Mouse (Mus musculus) ovary, adult 18-20 months (tissue): ENCODE measurements around the gene Rilp.
"Not testable (repeated sequence)": the region's sequence is repeated elsewhere in the genome, so short reads cannot be mapped to it uniquely, and the experiment has no call there.

ENCODE experiments used
- DNase-seq: peaks from one replicate; pipeline ENCODE4 v3.0.0; 2022; ENCODE audit warnings: low spot score, mixed read lengths

Gene Rilp

DNA sequence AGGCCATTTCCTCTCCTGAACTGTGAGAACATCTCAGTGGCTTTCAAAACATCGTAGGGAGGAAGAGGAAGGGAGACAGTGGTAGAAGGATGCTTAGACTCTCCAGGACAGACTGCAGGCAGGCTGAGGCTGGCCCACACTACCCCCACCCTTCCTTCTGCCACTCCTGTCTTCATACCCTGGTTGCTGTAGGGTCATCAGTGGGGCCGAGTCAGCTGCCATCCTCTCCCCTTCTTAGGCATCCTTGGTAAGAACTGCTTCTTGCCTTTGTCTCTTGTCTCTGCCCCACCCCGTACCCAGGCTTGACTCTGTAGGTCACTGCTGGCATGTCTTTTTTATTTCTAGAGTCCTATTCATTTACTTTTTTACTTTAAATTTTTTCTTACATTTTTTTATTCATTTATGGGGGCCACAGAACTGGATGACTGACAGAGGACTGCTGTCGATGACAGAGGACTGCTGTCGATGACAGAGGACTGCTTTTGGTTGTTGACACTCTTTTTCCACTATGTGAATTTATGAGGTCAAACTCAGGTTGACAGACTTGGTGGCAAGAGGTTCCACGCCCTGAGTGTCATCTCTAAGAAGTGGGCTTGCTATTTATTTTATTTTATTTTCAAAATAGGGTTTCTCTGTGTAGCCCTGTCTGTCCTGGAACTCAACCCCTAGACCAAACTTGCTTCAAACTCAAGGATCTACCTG lies 23.6 kb downstream of the Rilp start:
- no peak for DNase-seq

DNA sequence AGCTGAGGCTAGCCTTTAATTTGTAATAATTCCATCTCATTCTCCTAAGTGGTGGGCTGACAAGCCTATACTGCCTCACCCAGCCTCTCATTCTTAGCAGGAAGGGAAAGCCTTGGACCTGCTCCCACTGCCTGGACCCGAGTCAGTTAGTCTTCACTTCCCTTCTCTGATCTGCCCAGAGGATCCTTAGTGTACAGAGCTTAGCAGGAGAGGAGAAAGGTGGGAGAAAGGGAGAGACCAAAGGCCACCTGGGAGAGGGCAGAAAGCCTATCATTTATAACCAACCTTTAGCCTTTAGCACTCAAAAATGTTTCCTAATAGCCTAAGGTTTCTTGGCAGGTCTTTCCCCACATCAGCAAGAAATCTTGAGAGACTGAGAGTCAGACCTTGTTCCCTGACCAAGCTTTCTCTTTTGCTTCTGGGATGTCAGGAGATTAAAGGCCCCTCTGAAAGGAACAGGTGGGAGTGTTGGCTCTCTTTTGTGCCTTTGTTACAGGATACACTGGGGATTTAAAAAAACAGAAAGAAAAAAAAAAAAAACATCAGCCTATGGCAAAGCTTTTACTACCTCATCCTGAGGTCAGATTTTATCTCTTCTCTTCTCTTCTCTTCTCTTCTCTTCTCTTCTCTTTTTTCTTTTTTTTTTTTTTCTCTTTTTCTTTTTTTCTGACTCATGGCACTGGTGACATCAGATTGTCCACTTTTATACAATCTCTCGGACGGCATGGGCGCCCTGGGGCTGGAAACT lies 24.6 kb downstream of the Rilp start:
- no peak for DNase-seq

DNA sequence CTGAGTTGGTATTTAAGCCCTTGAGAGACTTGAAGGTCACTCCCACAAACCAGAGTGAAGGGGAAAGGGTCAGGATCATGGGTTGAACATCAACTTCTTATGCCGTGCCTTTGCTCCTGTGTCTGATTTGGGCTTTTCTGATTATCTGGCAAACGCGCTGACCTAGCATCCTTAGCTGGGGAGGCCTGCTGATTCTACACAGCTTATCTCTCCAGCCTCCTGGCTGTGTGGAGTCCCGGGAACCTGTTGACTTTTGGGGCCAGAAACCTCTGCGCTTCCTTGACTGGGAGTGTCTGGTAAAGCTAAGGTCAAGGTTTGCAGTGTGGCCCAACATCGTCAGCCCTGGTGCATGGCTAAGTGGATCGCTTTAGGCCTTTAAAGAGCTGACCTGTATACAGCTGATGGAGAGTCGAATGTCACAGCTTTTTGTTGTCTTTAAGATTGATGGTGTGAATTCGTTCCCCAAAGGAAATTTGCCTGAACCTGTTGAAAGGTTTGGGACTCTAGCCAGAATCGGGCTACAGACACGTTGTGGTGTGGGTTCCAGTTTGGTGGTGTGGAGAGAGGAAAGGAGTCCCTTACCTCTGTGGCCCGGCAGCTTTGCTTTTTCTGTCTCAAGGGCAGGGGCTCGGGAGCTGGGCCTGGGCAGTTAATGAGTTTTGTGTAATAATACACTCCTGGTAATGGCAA lies 25.4 kb downstream of the Rilp start:
- no peak for DNase-seq

DNA sequence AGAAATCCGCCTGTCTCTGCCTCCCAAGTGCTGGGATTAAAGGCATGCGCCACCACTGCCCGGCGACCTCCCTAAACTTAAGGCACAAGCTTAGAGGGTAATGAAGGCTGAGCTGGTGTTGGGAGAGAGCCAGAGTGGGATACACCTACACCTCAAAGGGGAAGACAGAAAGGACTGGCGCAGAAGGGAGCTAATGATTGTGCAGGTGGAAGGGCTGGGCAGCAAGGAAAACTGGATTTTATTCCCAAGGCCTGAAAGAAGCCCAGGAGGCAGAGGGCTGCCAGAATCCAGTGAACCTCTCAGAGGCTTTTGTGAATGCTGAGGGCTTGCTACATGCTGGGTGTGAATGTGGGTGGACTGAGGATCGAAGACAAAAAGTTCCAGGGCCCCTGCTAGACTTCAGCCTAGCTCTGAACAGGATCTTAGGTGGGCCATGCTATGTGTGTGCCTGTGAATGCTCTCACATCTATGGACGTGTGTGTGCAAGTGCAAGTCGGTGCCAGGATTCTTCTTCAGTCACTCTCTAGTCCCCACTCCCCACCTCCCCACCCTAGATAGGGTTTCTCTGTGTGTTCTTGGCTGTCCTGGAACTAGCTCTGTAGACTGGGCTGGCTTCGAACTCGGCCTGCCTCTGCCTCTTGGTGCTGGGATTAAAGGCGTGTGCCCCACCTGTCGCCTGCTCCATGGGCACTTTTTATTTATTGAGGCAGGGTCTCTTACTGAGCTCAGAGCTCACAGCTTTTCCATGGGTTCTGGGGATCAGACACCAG lies 26.5 kb downstream of the Rilp start:
- no peak for DNase-seq

DNA sequence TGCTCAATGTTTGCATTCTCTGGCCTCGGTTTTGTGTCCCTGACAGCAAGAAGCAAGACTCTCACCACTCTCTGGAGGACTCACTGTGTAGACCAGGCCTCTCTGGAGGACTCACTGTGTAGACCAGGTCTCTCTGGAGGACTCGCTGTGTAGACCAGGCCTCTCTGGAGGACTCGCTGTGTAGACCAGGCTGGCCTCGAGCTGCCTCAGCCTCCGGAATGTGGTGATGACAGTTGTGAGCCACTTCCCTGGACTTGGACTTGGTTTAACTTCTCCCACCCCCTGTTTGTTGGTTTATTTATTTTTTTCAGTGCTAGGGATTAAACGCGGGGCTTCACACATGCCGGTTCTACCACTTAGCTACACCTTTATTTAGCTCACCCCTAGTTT lies 27.1 kb downstream of the Rilp start:
- no peak for DNase-seq

DNA sequence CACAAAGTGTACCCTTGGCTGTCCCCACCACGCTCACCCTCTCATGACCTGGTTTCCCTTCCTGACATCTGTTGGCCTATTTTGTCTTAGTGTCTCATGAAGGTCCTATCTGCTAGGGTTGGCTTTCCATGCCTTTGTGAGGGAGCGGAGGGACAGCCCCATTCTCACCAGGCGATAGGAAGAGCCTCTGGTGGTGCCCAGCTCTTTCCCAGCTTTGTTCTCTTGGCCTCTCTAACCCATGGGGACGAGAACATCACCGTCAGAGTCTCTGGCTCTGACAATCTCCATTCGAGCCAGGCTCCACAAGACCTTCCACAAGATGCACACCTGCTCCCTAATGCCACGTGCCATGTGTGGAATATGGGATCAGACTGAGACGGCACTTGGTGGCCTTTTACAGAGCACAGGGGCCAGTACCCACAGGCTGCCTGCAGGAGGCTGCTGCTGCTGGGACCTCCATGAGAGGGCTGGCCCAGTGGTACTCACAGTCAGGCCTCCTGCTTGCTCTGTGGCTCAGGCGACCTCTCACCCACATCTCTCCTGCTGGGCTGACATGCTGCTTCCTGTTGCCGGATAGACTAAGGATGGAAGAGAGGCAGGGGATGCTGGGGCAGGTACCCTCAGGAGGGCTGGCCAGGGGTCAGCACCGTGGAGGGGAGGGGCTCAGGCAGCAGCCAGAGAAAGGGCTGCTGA lies 27.7 kb downstream of the Rilp start:
- DNase-seq = no peak

DNA sequence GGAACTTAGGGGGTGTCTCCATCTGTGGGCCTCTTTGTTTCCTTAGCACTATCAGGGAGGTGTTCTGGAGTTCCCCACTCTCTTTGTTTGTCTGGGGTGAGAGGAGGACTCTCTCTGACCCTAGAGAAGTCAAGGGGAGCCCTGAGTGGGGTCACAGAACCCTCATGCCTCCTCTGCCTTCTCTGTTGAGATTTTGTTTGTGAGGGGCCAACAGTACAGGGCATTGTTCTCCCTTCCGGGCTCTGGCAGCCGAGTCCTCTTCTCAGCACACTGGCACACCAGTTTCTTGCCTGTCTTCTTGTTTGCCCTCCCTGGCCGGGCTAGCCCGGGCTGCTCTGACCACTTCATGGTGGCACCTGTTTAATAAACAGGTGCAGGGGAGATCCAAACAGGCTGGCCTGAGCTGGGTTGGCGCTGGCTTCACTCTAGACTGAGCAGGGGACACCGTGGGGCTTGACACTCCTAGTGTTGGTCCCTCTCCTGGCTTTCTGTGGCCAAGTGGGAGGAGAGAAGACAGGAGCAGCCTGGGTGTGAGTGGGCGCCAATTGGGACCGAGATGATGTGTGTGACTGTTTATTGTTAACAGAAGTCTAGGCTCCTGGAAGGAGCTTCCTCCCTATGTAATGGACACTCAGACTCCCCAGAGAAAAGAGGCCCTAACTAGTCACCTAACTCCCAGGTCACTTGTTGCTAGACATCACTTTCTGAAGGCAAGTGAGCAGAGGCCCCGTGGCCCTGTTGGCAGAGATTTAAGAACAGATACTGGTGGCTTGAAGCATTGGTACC lies 28.5 kb downstream of the Rilp start:
- no peak for DNase-seq

DNA sequence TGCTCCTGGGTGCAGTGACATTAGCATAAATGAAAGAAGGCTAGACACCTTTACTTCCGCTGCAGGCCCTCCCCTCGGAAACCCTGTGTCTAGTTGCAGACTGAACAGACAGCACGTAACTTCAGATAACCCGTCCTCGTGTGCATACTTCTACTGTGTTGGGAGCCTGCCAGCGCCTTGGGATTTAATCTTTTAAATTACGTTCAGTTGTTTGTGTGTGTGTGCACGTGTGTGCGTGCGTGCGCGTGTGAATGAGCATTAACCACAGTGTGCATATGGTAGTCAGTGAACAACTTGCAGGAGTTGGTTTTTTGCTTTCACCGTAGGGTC lies 29.0 kb downstream of the Rilp start:
- no peak for DNase-seq

DNA sequence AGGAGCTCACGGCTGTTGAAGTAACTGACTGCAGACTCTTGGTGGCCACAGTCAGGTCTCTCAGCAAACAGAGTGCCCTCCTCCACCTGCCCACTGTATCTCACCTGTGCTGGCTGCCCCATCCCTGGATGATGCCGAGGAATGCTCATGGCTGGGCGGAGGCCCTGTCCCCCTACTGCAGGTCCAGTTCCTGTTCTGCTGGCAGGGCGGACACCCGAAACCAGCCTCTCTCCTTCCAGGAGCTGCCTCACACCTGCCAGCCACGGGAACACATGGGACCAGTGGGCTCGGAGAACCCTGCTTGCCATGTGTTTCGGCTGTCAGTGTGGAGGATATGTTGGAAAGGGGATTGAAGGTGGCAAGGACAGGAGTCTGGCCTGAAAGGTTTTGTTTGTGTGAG lies 30.3 kb downstream of the Rilp start:
- no peak for DNase-seq

DNA sequence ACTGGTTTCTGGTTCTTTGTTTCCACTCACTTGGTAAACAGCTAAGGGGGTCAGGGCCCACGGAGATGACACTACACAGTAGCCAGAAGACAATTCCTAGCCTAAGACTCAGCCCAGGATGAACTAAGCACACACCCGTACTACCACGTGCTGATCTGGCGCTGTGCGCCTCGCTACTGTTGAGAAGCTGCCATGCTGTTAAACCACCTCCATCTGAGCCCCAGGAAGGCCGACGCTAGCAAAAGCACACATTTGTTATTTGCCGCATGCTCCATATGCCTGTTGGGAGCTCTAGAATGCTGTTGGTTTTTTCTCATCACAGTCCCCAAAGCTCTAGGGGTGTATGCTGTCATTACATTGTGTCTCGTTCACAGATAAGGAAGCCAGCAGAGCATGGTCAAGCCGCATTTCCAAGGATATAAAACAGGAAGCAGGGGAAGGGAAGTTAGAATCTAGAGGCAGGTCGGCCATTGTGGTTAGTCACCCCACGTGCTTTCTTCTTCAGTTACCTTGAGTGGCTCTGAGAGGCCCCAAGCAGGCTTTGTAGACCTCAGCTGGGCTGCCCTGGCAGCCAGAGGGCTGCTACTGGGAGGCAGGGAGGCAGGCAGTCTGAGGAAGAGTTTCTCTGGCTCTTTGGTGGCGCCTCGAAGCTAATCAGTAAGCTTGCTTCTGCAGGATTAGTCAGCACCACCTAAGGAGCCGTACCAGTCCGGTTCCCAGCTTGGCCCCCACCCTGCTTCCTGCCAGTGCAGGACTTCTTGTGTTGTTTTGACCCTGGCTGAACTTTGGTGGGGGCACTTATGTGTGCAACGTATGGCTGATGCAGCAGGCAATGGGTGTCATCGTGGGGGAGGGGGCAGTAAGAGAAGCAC lies 31.1 kb downstream of the Rilp start:
- DNase-seq = no peak

DNA sequence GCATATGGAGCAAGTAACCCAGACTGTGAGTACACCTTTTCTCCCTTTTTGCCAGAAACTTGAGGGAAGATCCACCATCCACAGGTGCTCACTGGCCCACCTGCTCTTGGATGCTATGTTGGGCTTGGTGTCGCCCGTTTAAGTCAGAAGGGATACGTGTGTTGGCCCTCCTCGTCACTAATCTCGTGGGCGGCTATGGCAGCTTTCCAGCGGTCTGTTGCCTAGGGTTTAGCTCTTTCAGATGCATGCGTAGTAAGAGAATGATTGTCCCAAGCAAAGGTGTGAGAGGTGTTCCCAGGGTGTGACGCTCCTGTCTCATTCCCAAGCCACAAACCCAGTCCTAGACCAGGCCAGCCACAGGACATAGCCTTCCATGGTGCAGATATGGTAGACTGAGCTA lies 34.8 kb downstream of the Rilp start:
- no peak for DNase-seq

DNA sequence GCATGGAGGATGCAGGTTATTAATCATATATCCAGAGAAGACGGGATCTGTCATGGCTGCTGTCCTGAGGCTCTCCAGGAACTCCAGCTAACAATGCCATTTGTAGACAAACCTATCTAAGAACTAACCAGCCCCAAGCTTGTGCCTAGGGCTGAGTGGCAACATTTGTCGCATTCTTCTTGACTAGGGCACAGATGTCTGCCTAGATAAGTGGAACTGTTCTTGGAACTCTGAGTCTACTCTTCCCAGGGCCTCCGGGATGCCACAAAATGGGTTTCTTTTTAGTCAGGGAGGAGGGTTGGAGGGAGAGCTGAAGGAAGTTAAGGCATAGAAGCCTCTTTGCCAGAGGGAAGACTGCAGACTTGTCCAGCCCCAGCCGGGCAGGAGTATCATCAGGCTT lies 36.2 kb downstream of the Rilp start:
- DNase-seq = no peak

DNA sequence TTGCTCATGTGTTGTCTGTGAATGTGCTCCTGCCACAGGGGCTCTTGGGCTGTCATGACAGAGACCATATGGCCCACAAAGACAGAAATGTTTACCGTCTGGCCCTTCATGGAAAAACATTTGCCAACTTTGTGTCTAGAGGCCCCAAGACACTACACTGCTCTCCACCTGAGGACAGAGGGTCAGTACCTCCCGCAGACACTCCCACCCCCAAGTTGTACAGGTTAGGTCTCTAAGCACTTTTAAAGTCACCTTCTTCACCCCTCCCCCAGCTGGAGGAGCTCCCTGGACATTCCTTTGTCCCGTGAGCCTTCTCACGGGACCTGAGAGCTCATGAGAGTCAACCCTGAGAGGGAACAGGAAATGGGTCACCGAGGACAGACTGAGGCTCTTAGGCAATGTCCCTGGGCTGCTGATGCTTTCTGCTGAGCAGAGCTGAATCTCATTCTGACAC lies 39.8 kb downstream of the Rilp start:
- no peak for DNase-seq

DNA sequence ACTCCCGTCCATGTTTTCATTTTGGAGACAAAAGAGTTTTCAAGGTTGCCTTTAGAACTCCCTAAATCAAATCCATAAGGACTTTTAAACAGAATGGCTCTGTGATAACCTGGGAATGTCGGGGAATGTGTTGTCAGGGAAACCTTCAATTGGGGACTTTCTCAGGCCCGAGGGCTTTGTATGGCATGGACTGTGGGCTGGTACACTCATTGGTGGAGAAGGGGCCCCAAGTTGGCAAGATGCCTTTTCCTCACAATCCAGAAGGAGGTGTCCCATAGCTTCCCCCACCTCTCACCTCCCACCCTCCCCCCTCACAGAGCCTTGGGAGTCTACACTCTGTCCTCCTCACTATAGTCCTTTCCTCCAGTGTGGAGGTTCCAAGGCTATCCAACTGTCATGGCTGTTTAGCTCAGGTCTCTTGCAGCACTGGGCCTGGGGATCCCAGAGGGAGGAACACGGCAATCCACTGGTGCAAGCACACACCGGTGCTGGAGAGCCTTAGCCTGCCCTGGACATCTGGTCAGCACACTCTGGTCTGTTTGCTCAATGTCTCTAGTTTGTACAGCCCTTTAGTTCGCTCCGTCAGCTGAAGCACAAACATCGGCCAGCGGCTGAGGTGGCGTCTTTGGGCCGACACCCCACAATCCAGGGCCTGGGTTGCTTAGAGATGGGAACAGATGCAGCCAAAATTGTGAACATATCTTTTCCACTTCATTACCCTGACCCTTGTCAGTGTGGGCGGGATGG lies 40.5 kb downstream of the Rilp start:
- no peak for DNase-seq

DNA sequence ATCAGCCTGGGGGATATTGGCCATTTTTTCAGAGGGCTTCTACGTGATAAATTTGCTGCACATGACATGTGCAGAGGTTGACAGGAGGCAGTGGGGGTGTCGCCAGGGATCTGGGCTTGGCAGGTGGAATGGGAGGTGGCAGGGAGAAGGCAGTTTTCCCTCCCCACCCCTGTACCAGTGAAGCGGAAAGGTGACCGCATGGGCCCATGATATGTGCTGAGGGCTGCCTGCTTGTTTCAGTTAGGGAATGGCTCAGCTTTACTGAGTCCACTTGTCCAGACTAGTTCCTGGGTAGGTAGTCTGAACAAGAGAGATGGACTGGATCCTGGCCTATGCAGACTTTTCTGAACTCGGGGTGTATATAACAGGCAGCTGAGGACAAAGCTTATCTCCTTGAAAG lies 41.4 kb downstream of the Rilp start:
- no peak for DNase-seq

DNA sequence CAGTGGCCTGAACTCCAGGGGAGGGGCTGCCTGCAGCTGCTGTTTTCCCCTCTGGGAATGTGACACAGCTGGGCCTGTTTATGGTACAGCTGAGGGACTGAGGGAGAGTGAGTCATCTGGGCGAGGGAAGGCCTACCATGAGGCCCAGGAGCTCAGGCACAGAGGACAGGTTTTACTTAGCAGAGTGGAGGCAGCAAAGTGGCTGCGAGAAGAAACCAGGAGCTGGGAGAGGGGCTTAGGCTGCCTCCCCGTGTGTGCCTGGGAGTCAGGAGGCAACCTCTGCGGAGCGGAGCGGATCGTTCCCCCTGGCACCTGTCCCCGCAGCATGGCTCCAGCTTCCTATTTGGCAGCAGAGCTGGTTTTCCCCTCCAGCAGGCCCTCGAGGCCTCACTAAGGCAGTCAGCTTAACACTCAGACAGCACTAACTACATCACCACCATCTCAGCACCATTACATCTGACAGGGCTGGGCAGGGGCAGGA lies 42.1 kb downstream of the Rilp start:
- DNase-seq = peak; percentile 64

DNA sequence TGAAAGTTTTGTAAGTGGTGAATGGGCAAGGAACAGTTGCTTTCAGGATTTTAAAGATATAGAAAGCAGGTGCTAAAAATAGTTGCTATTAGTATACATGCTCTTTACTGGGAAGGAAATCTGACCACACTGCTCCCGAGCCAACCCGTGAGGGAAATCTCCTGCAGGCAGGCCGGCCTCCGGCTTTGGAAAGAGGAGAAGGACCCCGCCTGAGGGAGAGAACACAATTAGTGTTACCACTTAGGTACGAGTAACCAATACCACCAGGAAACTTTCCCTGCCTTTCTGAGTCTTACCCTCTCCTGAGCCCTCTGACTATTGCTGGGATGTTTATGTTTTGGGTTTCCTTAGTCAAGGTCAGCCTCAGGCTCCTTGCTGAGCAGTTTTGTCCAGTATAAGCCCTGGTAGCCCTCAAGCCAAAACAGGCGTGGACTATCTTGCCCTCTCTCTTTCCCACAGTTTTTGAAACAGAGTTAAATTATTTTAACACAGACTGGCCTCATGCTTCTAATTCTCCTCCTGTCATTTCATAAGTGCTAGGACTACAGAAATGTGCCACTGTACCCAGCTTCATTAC lies 43.1 kb downstream of the Rilp start:
- no peak for DNase-seq

DNA sequence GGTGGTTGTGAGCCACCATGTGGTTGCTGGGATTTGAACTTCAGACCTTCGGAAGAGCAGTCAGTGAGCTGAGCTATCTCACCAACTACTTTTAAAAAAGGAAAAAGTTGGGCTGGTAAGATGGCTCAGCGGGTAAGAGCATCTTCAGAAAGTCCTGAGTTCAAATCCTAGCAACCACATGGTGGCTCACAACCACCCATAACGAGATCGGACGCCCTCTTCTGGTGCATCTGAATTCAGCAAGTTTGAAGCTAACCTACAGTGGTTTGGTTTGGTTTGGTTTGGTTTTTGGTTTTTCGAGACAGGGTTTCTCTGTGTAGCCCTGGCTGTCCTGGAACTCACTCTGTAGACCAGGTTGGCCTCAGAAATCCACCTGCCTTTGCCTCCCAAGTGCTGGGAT lies 46.1 kb downstream of the Rilp start:
- not testable (repeated sequence) for DNase-seq

DNA sequence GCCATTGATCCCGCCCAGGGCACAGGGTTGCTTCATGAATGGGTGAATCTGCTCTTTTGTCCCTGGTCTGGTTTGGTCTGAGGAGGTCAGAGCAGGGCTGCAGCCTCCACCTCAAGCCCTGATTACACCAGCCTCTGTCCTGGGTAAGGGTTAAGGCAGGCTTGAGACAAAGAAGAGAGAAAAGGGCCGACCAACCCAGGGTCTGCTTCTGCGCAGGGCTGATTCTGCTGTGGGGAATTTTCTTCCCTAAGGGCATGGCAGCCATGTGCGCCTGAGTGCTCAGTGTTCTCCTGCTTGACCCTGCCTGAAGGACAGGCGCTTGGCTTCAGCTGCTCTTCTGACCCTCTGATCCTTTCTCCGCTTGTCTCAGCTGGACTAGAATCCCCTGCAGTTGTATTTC lies 47.2 kb downstream of the Rilp start:
- DNase-seq = no peak
